Mouse (Mus musculus): ENCODE measurements at regions not wholly inside any gene's neighbourhood (a gene's known extent, or its start where the extent isn't known, plus 50 kb on each side); places are given as distances from the start of the nearest gene placed in this dataset.
"Not testable (repeated sequence)": the region's sequence is repeated elsewhere in the genome, so short reads cannot be mapped to it uniquely, and the experiment has no call there.

GRCm38 (mm10) chr6:53233777-53234176, 53.3 kb upstream of the Creb5 start:
- CTCF ChIA-PET = interaction anchor here in 1 of 4 experiments (0.7 kb wide), 1 partner anchor 431 kb away, joined by 5 read pairs; no protein-coding TSS in a partner anchor
- POLR2A ChIA-PET = no interaction called here

GRCm38 (mm10) chr6:53232616-53233015, 54.5 kb upstream of the Creb5 start:
- POLR2A ChIA-PET = no interaction called here

DNA sequence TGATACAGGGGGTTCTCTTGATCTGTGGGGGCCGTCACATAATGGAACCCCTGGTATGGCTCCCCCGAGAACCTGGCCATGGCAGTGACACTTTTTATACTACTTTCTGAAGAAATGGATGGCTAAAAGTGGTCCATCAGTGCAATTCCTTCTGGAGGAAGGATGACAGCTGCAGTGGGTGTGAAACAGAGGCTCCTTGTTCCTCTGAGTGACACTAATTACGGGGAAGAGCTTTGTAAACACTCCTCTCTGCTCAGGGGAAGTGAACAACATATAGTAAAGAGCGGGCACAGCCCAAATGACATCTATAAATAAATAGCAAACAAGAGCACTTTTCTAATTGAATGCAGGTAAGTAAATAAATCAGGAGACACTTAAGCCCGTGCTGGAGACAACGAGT, 57.7 kb upstream of the Creb5 start:
- POLR2A ChIA-PET = interaction anchor here in 1 of 4 experiments (0.6 kb wide), 1 partner anchor 11 kb away, joined by 3 read pairs; no protein-coding TSS in a partner anchor

More at GRCm38 (mm10) chr6:53232616-53233015, 54.5 kb upstream of the Creb5 start:
- CTCF ChIA-PET = no interaction called here

DNA sequence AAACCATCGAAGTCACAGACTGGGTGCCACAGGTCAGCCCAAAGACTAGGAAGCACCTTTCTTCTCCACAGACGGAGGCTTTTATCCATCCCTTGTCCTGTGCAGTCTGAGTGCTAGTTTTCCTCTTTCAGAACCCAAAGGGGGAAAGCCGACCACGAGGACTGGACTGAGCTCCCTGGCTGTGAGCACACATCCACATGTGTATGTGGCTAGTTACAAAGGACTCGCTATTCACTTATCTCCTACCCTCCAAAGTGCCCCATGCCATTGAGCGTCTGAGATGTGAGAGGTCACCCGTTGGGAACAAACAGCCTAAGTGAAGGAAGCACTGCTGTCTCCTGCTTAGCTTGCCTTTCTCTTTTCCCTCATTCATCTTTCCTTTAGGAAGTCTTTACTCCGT, 65.0 kb upstream of the Creb5 start:
- POLR2A ChIA-PET = no interaction called here
- CTCF ChIA-PET = no interaction called here

More for the DNA sequence above, 57.7 kb upstream of the Creb5 start:
- CTCF ChIA-PET = no interaction called here

GRCm38 (mm10) chr6:53221668-53222005, 65.4 kb upstream of the Creb5 start:
- ChIA-PET CTCF (no interaction called here), POLR2A (no interaction called here)

DNA sequence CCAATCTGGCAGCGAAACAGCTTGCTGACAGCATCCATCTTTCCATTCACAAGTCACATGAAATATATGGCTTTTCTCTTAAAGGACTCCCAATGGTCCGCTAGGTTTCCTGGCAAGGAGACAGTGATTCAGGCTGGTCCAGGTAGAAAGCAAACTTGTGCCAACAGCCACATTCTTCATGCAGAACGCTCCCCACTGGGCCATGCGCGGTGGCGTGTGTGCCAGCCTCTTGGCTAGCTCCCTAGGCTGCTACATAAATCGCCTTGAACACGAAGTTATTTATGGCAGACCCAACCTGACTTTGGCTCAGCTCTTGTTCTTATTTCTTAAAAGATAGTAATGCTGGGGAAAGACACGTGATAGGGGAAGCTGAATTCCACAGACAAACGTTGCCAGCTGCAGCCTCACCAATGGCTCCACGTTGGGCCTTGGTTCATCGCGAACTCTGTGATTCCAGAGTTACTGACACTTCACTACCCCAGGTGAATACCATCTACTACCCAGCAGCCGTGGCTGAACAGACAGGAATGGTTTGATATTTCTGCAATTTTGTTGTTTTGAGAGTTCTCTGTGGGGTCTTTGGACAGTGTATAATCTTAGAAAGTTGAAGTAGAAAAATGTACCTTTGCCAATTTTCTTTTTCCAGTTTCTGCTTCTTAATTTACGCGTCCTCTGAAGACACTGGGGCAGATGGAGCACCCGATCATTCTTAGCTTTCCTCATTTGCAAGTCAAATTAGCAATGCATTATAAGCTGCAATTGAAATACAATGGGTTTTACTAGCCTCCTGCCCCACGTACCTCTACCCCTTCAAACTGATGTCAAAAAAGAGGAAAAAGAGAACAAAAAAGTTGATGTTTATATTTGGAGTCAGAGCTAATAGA, 66.0 kb upstream of the Creb5 start:
- ChIA-PET POLR2A (no interaction called here), CTCF (no interaction called here)

GRCm38 (mm10) chr6:53218871-53219286, 68.2 kb upstream of the Creb5 start:
- ChIA-PET POLR2A (interaction anchor here in 1 of 4 experiments (1.1 kb wide), 1 partner anchor 10 kb away, joined by 3 read pairs; no protein-coding TSS in a partner anchor), CTCF (interaction anchor here in 1 of 4 experiments (0.6 kb wide), 1 partner anchor 95 kb away, joined by 5 read pairs; no protein-coding TSS in a partner anchor)

- ChIA-PET CTCF (interaction anchor here (0.5 to 1.9 kb wide), 12 partner anchors 9 to 1150 kb away, joined by 3 to 15 read pairs (median 4); no protein-coding TSS in a partner anchor), POLR2A (interaction anchor here in 3 of 4 experiments (0.7 to 1.4 kb wide), 5 partner anchors 10 to 230 kb away, joined by 3 to 4 read pairs (median 3); no protein-coding TSS in a partner anchor)
Measured at GRCm38 (mm10) chr6:53217234-53218015, 69.6 kb upstream of the Creb5 start.

- ChIA-PET CTCF (interaction anchor here (0.5 to 1.9 kb wide), 10 partner anchors 8 to 1150 kb away, joined by 3 to 10 read pairs (median 3); no protein-coding TSS in a partner anchor), POLR2A (interaction anchor here in 2 of 4 experiments (1.0 to 1.4 kb wide), 4 partner anchors 9 to 16 kb away, joined by 3 to 4 read pairs (median 3); no protein-coding TSS in a partner anchor)
Measured at GRCm38 (mm10) chr6:53216715-53217114, 70.4 kb upstream of the Creb5 start.

DNA sequence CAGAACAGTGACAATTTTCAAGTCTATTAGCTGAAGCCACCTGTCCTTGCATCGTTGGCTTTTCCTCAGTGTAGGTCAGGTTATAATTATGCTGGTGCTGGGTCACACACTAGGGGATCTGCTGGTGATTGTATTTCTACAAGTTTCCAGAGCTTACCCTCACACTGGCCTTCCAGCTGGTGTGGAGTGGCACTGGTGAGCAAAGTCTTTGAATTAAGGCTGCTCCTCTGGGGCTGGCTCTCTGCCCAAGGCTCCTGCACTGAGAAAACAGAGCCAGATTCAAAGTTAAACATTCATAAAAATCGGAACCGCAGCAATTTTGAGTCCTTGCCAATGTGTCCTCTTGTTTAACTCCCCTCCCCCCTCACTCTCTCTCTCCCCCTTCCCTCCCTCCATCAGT, 75.7 kb upstream of the Creb5 start:
- ChIA-PET POLR2A (no interaction called here), CTCF (no interaction called here)

GRCm38 (mm10) chr6:53209398-53209797, 77.7 kb upstream of the Creb5 start:
- ChIA-PET CTCF (interaction anchor here in 1 of 4 experiments (2.3 kb wide), 1 partner anchor 8 kb away, joined by 8 read pairs; no protein-coding TSS in a partner anchor), POLR2A (no interaction called here)

- CTCF ChIA-PET = interaction anchor here in 2 of 4 experiments (0.6 to 2.3 kb wide), 3 partner anchors 9 to 59 kb away, joined by 3 to 8 read pairs (median 4); no protein-coding TSS in a partner anchor
- POLR2A ChIA-PET = interaction anchor here in 2 of 4 experiments (0.7 to 0.8 kb wide), 2 partner anchors 9 to 207 kb away, joined by 3 read pairs; no protein-coding TSS in a partner anchor
Measured at GRCm38 (mm10) chr6:53208474-53208873, 78.6 kb upstream of the Creb5 start.

DNA sequence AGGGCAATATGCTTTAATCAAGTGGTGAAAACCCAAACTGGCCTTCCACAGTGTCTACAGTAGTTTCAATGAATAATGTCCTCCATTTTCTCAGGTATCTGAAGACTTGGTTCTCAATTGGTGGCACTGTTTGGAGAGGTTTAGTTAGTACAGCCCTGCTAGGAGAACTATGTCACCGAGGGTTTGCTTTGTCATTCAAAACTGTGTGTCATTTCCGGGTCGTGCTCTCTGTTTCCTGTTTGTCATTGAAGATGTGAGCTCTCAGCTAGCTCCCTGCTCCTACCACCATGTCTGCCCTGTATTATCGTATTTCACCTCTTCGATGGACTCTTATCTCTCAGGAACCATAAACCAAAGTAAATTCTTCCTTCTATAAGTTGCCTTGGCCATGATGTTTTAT, 79.3 kb upstream of the Creb5 start:
- ChIA-PET CTCF (interaction anchor here in 2 of 4 experiments (0.6 to 2.3 kb wide), 3 partner anchors 9 to 59 kb away, joined by 3 to 8 read pairs (median 4); no protein-coding TSS in a partner anchor), POLR2A (interaction anchor here in 2 of 4 experiments (0.7 to 0.8 kb wide), 2 partner anchors 8 to 9 kb away, joined by 3 to 4 read pairs; no protein-coding TSS in a partner anchor)

GRCm38 (mm10) chr6:53207361-53207760, 79.7 kb upstream of the Creb5 start:
- ChIA-PET POLR2A (interaction anchor here in 2 of 4 experiments (0.6 to 0.8 kb wide), 3 partner anchors 8 to 61 kb away, joined by 3 to 4 read pairs (median 4); no protein-coding TSS in a partner anchor), CTCF (interaction anchor here in 1 of 4 experiments (1.2 to 2.3 kb wide), 2 partner anchors 10 to 60 kb away, joined by 3 to 8 read pairs; no protein-coding TSS in a partner anchor)

DNA sequence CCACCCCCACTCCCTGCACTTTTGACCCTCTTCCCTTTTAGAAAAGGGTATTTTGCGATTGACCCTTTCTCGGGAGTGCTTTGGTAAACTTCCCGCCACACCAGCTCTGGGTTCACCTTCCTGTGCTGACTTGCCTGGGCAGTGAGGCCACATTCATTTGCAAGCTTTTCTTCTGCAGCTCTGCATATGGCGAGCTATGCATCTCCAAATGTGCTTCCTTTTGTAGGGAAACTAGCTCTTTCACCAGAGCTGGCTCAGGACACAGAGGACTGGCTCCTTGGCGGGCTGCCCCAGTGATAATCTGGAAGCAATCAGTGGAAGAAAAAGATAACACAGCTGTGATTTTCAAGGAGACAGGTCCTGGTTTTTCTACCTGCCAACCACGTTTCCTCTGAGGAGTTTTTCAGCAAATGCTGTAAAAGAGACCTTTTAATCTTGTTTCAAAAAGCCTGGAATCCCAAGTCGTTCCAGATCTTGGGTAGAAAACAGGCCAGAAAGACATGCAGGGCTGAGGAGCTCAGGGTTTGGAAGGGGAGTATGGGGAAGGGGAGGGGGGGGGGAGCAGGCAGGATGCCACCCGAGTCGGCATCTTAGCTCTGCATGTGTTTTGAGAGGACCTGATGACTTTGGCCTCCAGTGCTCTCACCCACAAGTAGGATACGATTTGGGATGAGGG, 85.7 kb upstream of the Creb5 start:
- ChIA-PET POLR2A (interaction anchor here in 3 of 4 experiments (0.6 to 1.6 kb wide), 6 partner anchors 9 to 36 kb away, joined by 3 to 5 read pairs (median 4); no protein-coding TSS in a partner anchor), CTCF (interaction anchor here in 2 of 4 experiments (0.8 to 2.5 kb wide), 3 partner anchors 16 to 214 kb away, joined by 3 to 10 read pairs (median 7); no protein-coding TSS in a partner anchor)

- ChIA-PET POLR2A (interaction anchor here in 1 of 4 experiments (0.7 to 0.8 kb wide), 2 partner anchors 8 to 150 kb away, joined by 3 read pairs; no protein-coding TSS in a partner anchor), CTCF (interaction anchor here in 1 of 4 experiments (0.8 kb wide), 1 partner anchor 1339 kb away, joined by 5 read pairs; no protein-coding TSS in a partner anchor)
Measured at GRCm38 (mm10) chr6:53199474-53199873, 87.6 kb upstream of the Creb5 start.

DNA sequence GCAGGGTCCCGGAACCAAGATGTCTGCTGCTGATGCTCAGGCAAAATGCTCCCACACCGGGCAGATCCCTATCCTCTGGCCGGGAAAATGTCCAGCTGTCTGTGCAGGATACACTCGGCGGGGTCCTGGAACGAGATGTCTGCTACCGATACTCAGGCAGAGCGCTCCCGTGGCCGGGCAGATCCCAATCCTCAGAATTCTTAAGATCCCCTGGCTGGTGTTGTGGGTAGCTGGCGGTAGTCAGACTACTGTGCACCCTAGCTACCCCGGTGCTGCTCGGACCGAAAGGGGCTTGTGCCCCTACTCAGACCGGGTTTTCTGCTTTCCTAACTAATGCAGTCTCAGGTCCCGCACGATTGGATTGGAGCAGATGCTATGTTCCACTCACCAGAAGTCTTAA, 104.9 kb upstream of the Creb5 start:
- POLR2A ChIA-PET = interaction anchor here in 2 of 4 experiments (0.7 to 1.3 kb wide), 2 partner anchors 12 to 19 kb away, joined by 3 to 4 read pairs; no protein-coding TSS in a partner anchor
- CTCF ChIA-PET = not testable (repeated sequence)

- ChIA-PET POLR2A (interaction anchor here in 1 of 4 experiments (0.6 kb wide), 1 partner anchor 115 kb away, joined by 4 read pairs; no protein-coding TSS in a partner anchor), CTCF (interaction anchor here in 3 of 4 experiments (0.6 to 0.7 kb wide), 4 partner anchors 23 to 348 kb away, joined by 3 to 4 read pairs (median 4); no protein-coding TSS in a partner anchor)
Measured at GRCm38 (mm10) chr6:53164423-53164841, 96.0 kb upstream of the Jazf1 start.
